Mouse (Mus musculus): Measurements from ENCODE around the gene Eml5.

The Eml5 gene

GRCm38 (mm10) chr12:98834879-98835278, 66.4 kb downstream of the Eml5 start:
- no peak for DNase-seq (ENCODE audit: low spot score in 2 of 2)

GRCm38 (mm10) chr12:98833901-98834300, 67.4 kb downstream of the Eml5 start:
- DNase-seq (ENCODE audit: low spot score in 2 of 2) = no peak

- DNase-seq (ENCODE audit: low spot score in 2 of 2) = no peak
Measured at GRCm38 (mm10) chr12:98832929-98833598, 68.2 kb downstream of the Eml5 start.

- DNase-seq (ENCODE audit: low spot score in 2 of 2) = no peak
Measured at GRCm38 (mm10) chr12:98831122-98831521, 70.2 kb downstream of the Eml5 start.

- no peak for DNase-seq (ENCODE audit: low spot score in 2 of 2)
Measured at GRCm38 (mm10) chr12:98820781-98821180, 80.5 kb downstream of the Eml5 start.

GRCm38 (mm10) chr12:98804078-98804748, 97.1 kb downstream of the Eml5 start:
- no peak for DNase-seq (ENCODE audit: low spot score in 2 of 2)

- no peak for DNase-seq (ENCODE audit: low spot score in 2 of 2)
Measured at GRCm38 (mm10) chr12:98802245-98802644, 99.0 kb downstream of the Eml5 start.

- DNase-seq (ENCODE audit: low spot score in 2 of 2) = no peak
Measured at GRCm38 (mm10) chr12:98800334-98800733, 101.0 kb downstream of the Eml5 start.

- no peak for DNase-seq (ENCODE audit: low spot score in 2 of 2)
Measured at GRCm38 (mm10) chr12:98795731-98796318, 105.5 kb downstream of the Eml5 start.

GRCm38 (mm10) chr12:98784251-98784650, 117.0 kb downstream of the Eml5 start:
- no peak for DNase-seq (ENCODE audit: low spot score in 2 of 2)

GRCm38 (mm10) chr12:98779148-98779547, 122.1 kb downstream of the Eml5 start:
- DNase-seq (ENCODE audit: low spot score in 2 of 2) = peak in 1 of 2 experiments; percentile 30

GRCm38 (mm10) chr12:98777509-98777908, 123.8 kb downstream of the Eml5 start:
- no peak for DNase-seq (ENCODE audit: low spot score in 2 of 2)

- no peak for DNase-seq (ENCODE audit: low spot score in 2 of 2)
Measured at GRCm38 (mm10) chr12:98766241-98766640, 135.0 kb downstream of the Eml5 start.

- DNase-seq (ENCODE audit: low spot score in 2 of 2) = no peak
Measured at GRCm38 (mm10) chr12:98759700-98760099, 141.6 kb downstream of the Eml5 start.

GRCm38 (mm10) chr12:98757636-98758035, 143.6 kb downstream of the Eml5 start:
- DNase-seq (ENCODE audit: low spot score in 2 of 2) = no peak

GRCm38 (mm10) chr12:98747380-98747753, 153.9 kb downstream of the Eml5 start:
- DNase-seq (ENCODE audit: low spot score in 2 of 2) = no peak

GRCm38 (mm10) chr12:98746746-98747379, 154.4 kb downstream of the Eml5 start, which contains the start of gene Zc3h14:
TSS of gene Zc3h14 (plus strand) at chr12:98746964.
- peak; percentile 75 to 89 for DNase-seq (ENCODE audit: low spot score in 2 of 2)

- no peak for DNase-seq (ENCODE audit: low spot score in 2 of 2)
Measured at GRCm38 (mm10) chr12:98746131-98746530, 155.2 kb downstream of the Eml5 start.

GRCm38 (mm10) chr12:98745626-98746025, 155.7 kb downstream of the Eml5 start:
- DNase-seq (ENCODE audit: low spot score in 2 of 2) = no peak

- no peak for DNase-seq (ENCODE audit: low spot score in 2 of 2)
Measured at GRCm38 (mm10) chr12:98741011-98741501, 160.2 kb downstream of the Eml5 start.

- DNase-seq (ENCODE audit: low spot score in 2 of 2) = no peak
Measured at GRCm38 (mm10) chr12:98737801-98738350, 163.4 kb downstream of the Eml5 start.

Data from frontal cortex, postnatal 25 days (tissue).